Mouse (Mus musculus) CD8-positive naive resting alpha-beta T cell, adult 2 months (primary cell): ENCODE measurements around the gene Peg12.

ENCODE experiments used
- DNase-seq, 2 experiments: peaks; one replicate each; pipeline ENCODE4 v3.0.0; 2022; ENCODE audit warnings: low read depth in 2 of 2, low spot score in 2 of 2

Peg12 gene

DNA sequence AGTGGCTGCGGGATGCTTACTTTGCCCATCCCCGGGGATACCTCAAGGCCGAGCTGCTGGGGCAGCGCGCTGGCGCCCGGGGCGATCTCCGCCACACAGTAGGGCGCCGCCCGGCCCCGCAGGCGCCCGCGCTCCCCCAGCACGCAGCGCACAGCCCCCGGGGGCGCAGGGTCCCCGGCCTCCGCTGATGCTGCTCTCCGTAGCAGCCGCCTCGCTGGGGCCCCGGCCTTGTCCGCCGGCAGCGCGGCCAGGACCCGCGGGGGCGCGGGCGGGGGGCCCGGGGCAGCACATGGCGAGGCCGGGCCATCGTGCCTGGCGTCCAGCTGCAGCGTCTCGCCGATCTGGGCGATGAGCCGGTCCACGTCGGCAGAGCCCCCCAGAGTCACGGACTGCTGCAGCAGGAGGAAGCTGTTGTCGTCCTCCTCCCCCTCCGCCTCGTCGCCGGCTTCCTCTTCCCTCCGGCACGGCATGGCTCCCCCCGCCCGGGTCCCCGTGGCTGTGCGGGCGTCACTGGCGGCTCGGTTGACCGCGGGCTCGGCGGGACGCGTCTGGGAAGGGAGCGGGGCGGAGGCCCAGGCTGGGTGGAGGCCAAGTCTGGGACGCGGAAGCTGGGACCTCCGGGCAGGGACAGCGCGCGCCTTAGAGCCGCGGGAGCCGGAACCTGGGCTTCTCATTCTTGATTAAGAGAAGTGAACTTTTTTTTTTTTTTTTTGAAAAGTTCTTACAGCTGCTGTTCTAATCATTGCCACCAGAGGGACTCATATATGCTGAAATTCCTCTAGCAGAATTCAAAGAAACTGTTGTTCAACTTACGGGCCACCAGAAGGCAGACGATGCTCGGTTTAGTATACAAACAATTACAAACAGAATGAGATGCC is at the start of gene Peg12:
TSS of gene Peg12 (minus strand) at position 633 of the 878 bp plus-strand sequence.
- no peak for DNase-seq

DNA sequence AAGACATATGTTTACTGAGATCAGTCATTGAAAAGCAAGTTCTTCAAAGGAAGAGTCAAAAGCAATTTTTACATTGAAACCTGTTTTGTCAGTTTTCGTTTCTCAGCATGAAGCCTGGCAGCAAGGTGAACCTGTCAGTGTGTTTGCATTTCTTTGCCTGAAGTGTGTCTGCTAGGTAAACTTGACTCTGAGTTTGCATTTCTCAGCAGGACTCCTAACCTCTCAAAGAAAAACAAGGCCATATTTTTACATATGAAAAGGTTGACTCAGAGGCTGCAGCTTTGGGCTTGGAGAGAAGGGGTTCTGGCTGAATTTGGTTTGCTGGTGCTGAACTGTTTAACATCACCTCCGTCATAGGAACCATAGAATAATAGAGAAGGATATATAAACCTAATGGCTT is 21.8 kb upstream of the Peg12 start:
- no peak for DNase-seq

GRCm38 (mm10) chr7:62463007-62463877 is 1.1 kb downstream of the Peg12 start:
- no peak for DNase-seq

DNA sequence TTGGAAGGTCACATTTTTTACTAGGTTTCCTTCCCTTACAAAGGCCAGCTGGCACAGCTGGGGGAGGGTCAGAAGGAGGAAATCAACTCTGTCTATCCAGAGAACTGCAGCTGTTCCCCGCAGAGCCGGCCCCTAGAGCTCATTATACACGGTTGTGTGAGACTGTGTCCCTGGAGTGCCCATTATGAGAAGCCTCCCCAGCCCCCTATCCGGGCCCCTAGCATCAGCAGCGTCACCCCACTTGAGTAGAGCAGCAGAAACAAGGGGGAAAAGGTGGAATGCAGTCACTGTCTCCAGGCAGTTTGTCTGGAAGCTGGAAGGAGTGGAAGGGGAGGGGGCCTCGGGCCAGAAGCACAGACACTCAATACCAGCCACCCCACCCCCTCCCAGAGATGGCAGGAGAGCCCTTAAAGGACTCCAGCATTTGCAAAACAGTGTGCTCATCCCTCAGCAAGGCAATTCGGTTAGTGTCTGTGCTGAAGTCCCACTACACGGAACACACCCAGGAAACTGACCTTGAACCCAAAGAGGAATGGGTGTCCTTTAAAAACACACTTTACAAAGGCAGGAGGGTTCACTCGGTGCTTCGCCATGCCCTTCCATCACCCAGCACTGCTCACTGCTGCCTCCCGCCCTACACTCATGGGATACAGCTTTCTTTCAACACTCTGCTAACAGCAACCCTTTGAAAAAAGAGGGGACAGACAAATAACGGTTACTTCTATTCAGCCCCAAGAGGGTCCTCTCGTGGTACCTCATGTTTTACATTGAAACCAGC is 1.9 kb downstream of the Peg12 start:
- no peak for DNase-seq

- no peak for DNase-seq
Measured at GRCm38 (mm10) chr7:62452353-62452752, 12.0 kb downstream of the Peg12 start.

- no peak for DNase-seq
Measured at GRCm38 (mm10) chr7:62445431-62446165, 18.7 kb downstream of the Peg12 start.

DNA sequence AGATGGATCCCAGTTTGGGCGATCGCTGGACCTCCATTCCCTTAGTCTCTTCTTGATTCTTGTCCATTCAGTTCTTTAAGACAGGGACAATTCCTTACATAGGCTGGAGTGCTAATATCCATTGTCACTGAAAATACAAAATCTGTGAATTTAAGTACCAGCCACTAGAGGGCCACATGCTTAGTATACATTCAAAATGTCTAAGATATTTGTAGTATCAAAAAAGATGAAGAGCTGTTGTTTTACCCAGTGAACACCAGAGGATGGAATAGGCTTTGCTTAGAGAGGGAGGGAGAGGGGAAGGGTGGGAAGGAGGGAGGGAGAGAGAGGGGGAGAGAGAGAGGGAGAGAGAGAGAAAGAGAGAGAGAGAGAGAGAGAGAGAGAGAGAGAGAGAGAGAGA is 27.9 kb downstream of the Peg12 start:
- no peak for DNase-seq

- DNase-seq: no peak
Measured at GRCm38 (mm10) chr7:62433243-62433642, 31.1 kb downstream of the Peg12 start.

DNA sequence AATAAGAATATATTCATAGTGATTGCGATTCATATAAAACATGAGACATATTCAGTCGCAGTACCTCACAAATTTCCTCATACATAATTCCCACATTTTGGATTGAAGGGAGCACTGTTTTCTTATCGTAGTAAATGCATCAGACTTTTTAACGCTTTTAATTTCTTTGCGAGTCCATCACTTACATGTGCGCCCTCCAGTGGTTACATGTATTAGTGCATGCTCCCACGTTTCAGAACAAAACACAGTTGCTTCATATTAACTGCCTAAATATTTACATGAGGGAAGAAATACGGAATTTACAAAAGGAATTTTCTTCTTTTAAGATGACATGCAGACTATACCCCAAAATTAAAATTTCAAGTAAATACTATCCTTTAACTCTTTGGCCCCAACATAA is 36.0 kb downstream of the Peg12 start:
- no peak for DNase-seq

- DNase-seq: no peak
Measured at GRCm38 (mm10) chr7:62423210-62423609, 41.1 kb downstream of the Peg12 start.

GRCm38 (mm10) chr7:62420566-62420965 is 43.7 kb downstream of the Peg12 start:
- DNase-seq: no peak

DNA sequence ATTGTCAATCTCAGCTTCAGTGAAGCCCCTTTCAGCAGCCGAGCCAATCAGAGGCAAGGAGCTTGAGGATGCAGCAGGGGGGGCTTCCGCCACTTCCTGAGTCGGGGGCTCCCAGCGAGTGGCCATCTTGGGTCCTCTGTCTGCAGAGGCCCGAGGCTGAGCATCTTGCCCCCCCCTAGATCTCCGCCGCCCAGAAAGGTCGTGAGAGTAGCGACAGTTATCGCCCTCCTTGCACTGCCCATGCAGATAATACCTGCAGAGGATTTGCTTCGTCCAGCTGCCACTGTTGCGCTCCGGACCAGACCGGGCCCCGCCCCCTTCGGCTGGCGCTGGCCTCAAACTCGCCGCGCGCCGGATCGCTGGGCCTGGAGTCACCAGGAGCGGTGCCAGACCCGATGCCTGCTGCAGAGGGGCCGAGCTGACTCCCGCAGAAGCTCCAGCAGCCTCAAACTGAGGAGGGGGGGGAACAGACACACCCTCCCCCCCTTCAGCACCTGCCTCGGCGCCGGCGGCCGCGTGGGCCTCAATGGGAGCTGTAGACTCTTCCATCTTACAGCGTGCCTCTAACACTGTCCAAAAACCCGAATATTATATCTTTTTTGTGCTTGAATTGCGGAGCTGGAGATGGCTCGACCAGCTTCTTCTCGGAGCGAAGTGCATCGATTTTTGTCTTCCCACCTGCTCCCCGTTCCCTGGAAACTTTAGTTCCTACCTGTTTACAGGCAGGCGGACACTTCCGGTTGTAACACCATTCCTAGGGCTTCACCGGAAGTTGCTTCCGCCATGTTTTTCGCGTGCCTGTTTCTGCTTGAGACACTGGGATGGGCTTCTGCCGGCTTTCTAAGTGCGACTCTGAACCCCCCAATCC is 44.6 kb downstream of the Peg12 start, which contains the start of gene Mkrn3:
TSS of gene Mkrn3 (minus strand) at position 647 of the 868 bp plus-strand sequence.
- DNase-seq: no peak

GRCm38 (mm10) chr7:62419105-62419492 is 45.2 kb downstream of the Peg12 start:
- DNase-seq: no peak

GRCm38 (mm10) chr7:62418346-62418745 is 46.0 kb downstream of the Peg12 start:
- DNase-seq: no peak

DNA sequence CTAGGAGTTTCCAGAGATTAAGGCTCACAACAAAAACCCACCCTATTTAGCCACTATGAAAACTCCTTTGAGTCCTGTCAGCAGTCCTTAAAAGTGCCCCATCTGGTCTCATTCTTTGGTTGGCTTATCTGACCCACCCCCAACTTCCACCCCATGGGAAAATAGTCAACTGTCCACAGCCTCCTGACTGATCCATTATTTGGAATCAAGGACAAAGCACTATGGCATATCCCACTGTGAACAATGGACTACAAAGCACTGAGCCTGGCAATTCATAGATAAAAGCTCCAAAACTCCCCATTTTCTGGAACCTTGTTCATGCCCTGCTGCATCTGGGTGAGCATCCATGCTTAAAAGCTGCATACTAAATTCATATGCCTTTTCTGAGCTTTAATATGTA is 48.1 kb downstream of the Peg12 start:
- DNase-seq: no peak

- DNase-seq: no peak
Measured at GRCm38 (mm10) chr7:62415222-62415621, 49.1 kb downstream of the Peg12 start.
